Mouse (Mus musculus) large intestine, adult 2 months (tissue): ENCODE results near the gene Gm20388. TPM values are rescaled to one million over a fixed set of nuclear protein-coding genes. Genes with fewer than 3 reads are reported as not detected.

Experiments
- DNase-seq: peaks from one replicate; pipeline ENCODE4 v3.0.0-alpha.2; 2012; ENCODE audit warnings: low read depth, low spot score
- WGBS: fragments of 180-500 bp; shearing (Covaris S2); methylation state at CpG from one replicate; pipeline ENCODE4 v1.1.7; 2018; 5-methylcytosine and 5-hydroxymethylcytosine counted together
- polyA plus RNA-seq: library from polyadenylated mRNA; depleted of rRNA; stranded (reverse); fragments of >200 nt; gene quantifications from 2 replicates; pipeline ENCODE4 v1.2.3, GENCODE M21; 2012

Gene Gm20388
- polyA plus RNA-seq, 1 experiment, result 31.5 TPM

DNA sequence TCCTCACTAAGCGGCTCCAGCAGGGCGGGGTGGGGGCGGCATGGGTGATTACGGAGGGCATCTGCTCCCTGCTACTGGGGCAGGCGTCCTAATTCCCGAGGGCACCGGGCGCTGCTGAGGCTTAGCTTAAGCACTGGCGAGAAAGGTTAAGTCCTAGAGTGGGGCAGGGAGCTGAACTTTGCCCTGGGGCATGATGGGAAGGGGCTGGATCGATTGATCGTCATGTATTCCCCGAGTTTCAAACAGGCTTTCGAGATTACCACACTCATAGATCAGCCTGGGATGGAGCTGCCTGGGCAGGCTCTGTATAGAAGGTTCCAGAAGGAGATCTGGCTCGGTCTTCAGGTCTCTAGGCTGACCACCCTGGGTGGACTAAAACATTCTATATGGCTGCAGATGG lies 711.5 kb downstream of the Gm20388 start:
- no peak for DNase-seq
- 85% methylated on average over 14 of the region's 14 CpGs for WGBS

DNA sequence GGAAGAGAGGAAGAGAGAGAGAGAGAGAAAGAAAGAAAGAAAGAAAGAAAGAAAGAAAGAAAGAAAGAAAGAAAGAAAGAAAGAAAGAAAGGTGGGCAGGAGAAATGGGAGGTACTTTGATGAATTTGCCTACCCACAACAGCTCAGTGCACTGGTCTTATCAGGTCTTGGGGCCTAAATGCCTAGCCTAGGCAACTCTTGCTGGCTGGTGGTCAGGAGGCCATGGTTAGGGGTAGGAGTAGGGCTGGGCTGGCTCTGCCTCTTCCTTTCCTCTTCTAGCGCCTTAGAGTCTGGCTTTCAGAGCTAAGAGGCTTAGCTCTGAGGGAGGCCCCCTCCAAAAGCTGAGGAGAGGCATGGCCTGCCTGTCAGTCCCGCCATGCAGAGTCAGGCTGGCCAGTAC lies 713.0 kb downstream of the Gm20388 start:
- no peak for DNase-seq
- WGBS, result 73% methylated on average over 2 of the region's 2 CpGs

DNA sequence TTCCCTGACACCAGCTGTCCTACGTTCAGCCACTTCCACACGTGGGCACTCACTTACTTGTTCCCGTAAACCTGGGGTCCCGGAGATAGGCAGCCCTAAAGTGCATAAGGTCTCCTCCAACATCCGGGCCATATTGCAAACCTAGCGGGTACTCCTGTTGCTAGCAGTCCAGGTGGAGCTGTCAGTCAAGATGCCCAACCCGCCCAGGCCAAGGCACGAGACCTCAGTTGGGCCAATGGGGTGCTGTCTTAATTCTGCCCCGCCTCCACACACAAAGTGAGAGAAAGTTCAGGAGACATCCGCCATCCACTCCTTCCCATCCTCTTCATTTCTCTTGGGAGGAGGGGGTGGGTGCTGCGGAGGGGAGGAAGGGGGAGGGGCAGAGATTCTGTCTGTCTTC lies 715.8 kb downstream of the Gm20388 start:
- no peak for DNase-seq
- WGBS, result 73% methylated on average over 11 of the region's 11 CpGs

DNA sequence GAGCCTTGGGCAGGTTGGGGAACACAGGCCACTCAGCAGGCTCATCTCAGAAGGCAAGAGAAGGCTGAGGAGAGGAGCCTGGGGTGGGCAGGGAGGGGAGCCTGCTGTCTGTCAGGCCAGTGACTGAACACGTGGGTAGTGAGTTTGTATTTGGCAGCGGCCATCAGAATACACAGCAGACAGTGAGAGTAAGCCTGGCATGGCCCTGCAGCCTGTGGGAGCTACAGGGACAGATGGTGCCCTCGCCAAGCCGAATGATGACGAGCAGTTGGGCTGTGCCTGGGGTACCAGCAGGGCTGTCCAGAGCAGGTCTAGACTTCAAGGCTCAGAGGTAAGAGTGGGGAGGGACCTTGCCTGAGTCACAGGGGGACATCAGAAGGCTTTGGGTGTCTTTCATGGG lies 716.7 kb downstream of the Gm20388 start:
- WGBS, result 86% methylated on average over 5 of the region's 5 CpGs
- DNase-seq, result no peak

DNA sequence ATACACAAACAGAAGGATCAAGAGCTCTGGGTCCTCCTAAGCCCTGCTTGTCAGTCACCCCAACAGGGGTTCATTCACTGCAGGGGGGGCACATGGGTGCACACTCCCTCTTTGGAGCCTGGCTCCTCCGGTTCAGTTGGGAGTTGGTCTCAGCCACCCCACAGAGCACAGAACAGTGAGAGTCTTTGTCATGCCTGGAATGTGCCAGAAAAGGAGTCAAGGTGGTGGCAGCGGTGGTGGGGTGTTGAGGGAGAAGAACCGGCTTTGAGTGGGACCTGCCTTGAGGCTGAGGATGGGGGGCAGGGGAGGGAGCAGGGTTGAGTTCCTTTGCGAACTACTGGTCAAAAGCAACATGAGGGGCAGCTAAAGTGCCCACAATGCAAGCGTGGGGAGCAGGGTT lies 719.4 kb downstream of the Gm20388 start:
- WGBS, result 61% methylated on average over 5 of the region's 5 CpGs
- no peak for DNase-seq

DNA sequence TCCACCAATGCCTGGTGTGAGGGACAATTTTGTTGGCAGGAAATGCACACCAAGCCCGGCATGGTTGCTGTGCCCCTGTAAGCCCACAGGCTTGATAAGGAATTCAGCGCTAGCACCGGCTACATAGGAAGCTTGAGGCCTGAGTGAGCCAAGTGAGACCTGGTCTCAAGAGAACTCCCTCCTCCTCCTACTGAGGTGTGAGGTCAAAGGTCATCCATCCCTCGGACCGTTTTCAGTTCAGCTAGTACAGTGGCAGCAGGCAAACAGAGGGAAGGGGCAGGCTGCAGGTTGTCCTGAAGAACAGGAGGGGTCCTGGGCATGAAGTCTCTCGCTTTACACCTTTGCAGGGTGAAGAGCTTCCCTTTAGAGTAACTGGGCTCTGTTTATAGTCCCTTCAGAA lies 720.2 kb downstream of the Gm20388 start:
- no peak for DNase-seq
- WGBS, result 62% methylated on average over 6 of the region's 6 CpGs

DNA sequence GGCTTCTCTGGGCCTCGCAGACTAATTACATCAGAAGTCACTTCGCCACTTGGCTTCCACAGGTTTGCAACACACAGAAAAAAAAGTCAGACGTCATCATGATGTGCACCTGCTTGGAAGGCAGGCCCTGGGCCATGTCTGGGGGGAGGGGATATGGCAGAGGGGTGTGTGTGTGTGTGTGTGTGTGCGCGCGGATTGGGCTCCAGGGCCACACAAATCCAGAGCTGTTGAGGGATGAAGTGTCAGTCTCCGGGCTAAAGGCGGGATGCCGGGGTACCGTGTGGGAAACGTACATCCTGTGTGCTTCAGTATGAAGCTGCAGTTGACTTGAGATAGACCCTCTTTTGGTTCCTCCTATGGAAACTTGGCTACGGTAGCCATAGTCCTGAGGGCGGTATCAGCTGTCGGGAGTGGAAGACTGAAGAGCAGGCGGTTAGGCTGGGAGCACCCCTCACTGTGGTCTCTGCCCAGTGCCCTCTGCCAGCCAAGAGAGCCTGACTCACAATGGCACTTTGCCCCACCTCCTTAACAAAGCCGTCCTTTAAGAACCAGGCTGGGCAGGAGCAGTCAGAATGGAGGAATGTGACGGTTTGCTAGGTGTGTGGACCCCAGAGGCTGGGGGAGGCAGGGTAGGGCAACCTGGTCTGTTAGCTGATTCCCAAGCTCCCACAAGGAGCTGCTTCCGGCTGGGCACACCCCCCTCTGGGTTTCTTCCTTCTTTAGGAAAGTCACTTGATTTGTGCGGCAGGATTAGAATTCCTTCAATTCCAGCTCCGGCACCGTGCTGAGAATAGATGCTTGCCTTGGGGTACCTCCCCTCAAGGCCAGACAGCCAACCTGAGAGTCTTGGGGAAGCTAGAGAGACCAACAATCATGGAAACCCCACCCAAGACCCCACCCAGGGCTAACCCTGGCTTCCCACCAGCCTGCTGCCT lies 721.1 kb downstream of the Gm20388 start:
- DNase-seq, result no peak
- 81% methylated on average over 21 of the region's 21 CpGs for WGBS

DNA sequence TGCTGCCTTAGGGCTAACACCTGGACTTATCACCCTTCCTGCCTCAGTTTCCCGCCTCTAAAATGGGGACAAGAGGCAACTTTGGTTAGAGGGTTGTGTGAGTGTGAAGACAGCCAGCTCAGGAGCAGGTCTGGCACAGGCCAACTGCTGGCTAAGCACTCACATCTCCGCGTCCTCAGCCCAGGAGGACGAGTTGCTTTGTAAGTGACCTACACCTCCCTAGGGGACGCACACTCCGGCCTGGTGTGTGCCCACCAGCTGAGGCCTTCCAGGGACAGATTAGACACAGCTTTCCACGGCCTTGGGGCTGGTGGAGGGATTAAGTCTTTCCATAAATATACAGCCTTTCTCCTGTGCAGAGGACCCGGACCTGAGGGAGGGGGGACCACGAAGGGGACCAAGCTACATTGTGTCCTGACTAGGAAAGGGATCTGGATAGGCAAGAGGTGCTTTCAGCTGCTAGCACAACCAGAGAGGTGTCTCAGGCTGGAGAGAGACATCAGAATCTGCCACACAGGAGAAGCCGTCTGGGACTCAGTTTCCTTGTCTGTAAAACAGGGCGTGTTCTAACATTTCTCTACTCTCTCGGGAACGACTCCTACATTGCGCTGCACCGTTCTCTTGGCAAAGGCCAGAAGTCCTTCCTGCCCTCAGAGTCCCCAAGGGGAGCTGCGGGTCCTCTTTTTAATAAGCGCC lies 722.5 kb downstream of the Gm20388 start:
- no peak for DNase-seq

DNA sequence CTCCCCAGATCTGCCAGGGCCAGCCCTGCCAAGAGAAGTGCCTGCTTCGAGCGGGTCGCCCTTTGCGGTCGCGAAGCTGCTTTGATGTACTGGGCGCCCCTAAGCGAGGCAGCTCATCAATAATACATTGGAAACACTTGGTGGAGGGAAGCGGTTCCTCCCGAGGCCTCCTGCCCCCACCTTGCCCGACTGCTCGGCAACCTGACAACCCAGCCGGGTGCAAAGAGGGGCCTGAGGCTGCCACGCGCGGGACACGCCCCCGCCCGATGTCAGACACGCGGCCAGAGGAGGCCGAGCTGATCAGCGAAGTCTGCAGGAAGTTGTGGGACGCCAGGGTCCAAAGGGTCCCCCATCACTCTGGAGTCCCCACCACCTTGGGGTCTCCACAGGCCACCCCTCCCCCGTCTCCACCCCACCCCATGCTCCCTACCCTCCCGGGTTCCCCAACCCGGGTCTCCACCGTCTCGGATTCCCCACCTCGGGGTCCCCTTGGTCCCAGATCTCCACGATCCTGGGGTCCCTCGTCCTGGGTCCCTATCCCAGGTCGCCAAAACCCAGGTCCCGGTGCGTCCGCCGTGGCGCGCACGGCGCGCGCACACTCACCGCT lies 723.1 kb downstream of the Gm20388 start:
- 4% methylated on average over 44 of the region's 44 CpGs for WGBS
- DNase-seq, result no peak

More for the DNA sequence above, 722.5 kb downstream of the Gm20388 start:
- 54% methylated on average over 17 of the region's 17 CpGs for WGBS

DNA sequence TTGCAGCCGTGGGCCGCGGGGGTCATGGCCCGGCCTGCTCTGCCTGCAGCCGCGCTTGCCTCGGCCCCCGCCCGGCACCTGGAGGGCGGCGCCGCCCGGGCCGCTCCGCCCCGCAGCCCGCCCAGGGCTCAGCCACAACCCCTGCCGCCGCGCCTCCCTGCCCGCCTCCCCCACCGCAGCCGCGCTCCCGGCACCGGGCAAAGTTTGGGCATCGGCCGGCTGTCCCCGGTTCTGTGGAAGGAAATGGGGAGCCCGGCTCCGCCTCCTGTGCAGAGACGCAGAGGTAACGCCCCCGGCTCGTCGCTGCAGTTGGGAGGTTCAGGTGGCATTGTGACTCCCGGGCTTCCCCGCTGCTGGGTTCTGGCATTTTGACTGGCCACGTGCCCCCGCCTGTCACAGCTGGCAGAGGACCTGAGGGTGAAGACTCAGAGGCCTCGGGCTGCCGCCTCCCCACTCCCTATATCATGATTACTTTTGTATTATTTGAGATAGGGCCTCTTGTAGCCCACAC lies 723.7 kb downstream of the Gm20388 start:
- DNase-seq, result peak; percentile 37
- WGBS, result under 1% methylated on average over 38 of the region's 42 CpGs

DNA sequence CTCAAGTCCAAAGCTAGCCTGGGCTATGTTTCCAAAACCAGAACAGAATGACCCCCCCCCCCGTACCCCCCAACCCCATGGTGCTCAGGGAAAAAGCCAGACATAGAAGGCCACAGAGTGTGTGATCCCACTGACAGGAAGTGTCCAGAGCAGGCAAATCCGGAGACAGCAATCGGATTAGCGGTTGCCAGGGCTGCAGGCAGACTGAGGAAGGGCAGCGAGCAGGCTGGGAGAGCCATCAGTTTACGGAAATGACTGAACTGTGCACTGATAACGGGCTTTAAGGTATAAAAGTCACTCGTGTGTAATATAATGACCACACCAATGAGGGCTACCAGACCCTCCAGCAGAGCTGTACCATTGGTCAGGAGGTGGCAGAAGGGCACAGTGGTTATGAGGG lies 730.6 kb downstream of the Gm20388 start:
- no peak for DNase-seq
- WGBS, result 43% methylated on average over 8 of the region's 8 CpGs

DNA sequence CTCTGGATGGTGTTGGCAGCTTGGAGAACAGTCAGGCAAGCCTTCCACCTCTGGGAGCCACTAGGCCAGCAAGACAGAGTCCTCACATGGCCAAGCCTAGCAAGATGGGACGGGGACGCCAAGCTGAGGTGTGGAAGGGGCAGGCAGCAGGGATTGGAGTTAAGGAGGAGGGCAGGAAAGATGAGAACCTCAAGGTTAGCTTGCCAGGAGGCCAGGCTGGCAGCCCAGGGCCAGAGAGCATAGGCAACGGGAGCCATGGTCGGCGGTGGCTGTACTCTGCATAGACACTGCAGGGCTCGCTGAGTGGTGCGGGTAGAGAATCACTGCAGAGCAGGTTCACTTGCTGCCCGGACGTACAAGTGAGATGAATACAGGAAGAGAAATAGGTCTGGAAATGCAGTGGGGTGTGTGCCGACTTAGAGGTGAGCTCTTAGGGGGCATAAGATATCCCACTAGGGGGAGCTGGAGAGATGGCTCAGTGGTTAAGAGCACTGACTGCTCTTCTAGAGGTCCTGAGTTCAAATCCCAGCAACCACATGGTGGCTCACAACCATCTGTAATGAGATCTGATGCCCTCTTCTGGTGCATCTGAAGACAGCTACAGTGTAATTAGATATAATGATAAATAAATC lies 731.5 kb downstream of the Gm20388 start:
- 80% methylated on average over 10 of the region's 10 CpGs for WGBS
- no peak for DNase-seq

DNA sequence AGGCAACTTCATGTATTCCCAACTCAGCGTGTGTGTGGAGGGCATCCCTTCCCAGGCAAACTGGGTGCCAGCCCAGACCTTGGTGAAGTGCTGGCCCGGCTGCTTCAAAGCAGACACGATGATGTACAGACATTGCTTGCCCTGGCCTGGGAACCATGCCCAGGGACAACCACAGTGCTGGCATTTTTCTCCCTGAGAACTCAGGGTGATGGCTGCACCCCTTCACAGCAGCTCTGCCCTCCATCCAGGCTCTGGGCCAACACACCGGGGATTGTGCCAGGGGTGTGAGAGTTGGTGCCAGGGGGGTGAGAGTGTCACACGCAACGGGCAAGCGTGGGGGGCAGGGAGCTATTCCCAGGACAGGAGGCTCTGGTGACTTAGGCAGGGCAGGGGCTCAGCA lies 734.0 kb downstream of the Gm20388 start:
- DNase-seq, result no peak
- 48% methylated on average over 7 of the region's 7 CpGs for WGBS

DNA sequence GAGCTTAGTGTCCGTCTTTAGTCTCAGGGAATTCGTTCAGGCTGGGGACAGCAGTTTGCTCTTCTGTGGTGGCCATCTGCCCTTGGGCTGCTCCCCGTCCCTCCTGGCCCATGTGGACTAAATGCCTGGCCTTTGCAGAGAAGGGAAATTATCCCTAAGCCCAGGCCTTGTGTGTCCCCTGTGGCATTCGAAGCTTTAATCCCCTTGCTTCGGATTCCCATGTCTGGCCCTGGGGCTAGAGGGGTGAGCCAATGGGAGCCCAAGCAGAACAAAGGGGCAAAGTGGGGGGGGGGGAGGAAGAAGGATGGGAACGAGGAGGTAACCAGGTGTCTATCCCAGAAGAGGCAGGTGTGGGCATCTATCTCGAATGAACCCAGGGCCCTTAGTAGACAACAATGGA lies 736.9 kb downstream of the Gm20388 start, which contains the start of gene 1190005I06Rik:
TSS of gene 1190005I06Rik (minus strand) at position 101 of the 400 bp plus-strand sequence.
- 72% methylated on average over 7 of the region's 7 CpGs for WGBS
- no peak for DNase-seq

DNA sequence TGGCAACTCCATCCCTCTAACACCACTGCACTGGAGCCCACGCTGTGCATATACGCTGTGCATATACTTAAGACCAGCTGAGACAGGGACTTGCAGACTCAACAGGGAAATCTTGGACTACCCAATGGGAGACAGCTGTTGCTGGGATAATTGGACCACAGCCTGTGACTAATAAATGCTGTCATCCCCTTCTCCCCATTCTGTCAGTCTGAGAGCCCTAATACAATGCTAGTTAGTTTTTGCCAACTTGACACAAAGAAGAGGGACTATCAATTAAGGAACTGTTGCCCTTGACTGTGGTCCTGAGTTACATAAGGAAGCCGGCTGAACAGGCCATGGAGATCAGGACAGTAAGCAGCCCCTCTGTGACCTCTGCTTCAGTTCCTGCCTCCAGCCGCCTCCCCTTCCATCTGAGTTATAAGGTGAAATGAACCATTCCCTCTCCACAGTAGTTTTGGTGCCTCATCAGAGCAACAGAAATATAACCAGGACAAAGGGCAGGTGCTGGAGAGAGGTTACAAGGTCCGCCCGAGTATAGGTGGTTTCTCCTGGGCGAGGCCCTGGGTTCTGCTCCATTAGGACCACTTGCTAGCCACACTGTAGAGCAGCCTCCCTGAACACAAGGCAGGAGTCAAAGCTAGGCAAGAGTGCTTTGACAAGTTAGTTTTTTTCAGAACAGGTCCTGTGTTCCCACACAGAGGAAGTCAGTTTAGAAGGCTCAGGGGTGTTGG lies 745.8 kb downstream of the Gm20388 start:
- 65% methylated on average over 7 of the region's 7 CpGs for WGBS
- no peak for DNase-seq

DNA sequence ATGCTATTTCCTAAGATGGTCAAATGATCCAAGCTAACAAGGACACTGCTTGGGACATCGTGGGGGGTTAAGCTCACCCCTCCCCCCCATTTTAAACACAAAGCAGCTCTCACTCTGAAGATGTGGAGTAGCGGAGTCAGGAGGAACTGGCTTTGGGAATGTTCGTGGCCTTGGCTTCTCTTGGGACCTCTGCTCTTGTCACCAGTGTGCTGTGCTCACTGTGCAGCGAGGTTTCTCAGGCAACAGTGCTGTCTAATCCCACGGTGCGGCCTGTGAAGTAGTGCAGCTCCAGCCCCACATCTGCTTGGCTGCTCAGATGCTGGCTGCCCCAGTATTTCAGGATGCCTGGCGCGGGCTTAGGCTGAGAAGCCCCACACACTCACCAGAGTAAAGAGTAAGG lies 746.8 kb downstream of the Gm20388 start:
- WGBS, result 92% methylated on average over 8 of the region's 8 CpGs
- no peak for DNase-seq

DNA sequence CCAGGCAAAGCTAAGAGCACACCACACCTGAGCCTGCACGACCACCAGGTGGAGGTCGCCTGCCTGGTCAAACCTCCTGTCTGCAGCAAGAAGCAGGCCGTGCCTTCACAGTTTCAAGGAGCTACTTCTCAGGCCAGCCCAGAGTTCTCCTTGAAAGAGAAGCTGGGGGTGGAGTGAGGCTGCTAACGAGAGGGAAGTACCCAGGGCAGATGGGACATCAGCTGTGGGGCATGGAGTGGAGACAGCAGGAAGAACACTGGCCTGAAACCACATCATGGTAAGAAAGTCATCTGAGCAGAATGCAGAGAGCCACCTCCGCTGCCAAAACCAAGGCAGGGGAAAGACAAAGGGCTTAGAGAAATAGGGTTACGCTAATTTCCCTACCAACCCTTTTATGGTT lies 753.9 kb downstream of the Gm20388 start:
- DNase-seq, result no peak
- WGBS, result 81% methylated on average over 6 of the region's 6 CpGs

DNA sequence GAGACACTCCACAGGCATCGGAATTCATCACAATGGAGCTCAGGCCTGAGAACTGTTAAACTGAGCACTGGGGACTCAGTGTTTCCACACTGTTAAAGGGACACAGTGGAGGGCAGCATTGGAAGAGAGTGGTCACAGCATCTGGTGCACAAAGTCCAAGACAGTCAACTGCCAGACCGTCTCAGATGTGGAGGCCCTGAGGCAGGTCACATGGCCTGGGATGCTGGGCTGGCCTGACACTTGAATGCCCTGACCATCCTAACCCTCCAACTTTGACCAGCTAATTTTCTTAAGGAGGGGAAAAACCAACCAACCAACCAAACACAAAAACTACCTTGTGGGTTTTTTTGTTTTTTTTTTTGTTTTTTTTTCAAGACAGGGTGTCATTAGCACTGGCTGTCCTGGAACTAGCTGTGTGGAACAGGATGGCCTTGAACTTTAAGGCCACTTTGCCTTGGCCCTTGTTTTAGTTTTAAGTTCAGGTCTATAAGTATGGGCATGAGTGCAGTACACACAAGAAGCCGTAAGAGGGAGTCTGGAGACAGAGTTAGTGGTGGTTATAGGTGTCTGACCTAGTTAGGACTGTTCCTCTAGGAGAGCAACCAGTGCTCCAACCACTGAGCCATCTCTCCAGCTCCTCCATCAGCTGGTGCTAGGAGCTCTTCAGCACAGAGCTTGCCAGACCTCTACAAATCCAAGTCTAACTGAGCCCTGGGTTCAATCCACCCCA lies 755.2 kb downstream of the Gm20388 start:
- no peak for DNase-seq
- WGBS, result 69% methylated on average over 3 of the region's 3 CpGs
